Mouse (Mus musculus): ENCODE results near the gene Kif2c.

- TF ChIP-seq POLR2A (IDR thresholded peaks at IDR 0.05; ENCODE audit: borderline replicate concordance, insufficient read depth, low read length) (no peak), CTCF (IDR thresholded peaks at IDR 0.05; ENCODE audit: borderline replicate concordance, insufficient read depth, low read depth, low read length) (no peak)
Observed at GRCm38 (mm10) chr4:117123546-117124217, 58.8 kb downstream of the Kif2c start.

All from cerebellum, adult 2 months (tissue).